Mouse (Mus musculus) kidney, adult 2 months (tissue): ENCODE measurements around the gene Styxl1.

Experiments used
- CTCF ChIP-seq: fragments of 200-500 bp; conservative IDR thresholded peaks from 2 replicates; pipeline ENCODE4 v1.5.1; 2011; ENCODE audit warnings: low read depth, mild to moderate bottlenecking, control low read depth, low read length, moderate library complexity, mixed read lengths; ENCODE audit not compliant: insufficient read depth, insufficient read length
- POLR2A ChIP-seq: fragments of 200-500 bp; IDR thresholded peaks from one replicate; pipeline ENCODE4 v1.6.1; 2011; ENCODE audit warnings: low read depth, low read length, control low read depth

DNA sequence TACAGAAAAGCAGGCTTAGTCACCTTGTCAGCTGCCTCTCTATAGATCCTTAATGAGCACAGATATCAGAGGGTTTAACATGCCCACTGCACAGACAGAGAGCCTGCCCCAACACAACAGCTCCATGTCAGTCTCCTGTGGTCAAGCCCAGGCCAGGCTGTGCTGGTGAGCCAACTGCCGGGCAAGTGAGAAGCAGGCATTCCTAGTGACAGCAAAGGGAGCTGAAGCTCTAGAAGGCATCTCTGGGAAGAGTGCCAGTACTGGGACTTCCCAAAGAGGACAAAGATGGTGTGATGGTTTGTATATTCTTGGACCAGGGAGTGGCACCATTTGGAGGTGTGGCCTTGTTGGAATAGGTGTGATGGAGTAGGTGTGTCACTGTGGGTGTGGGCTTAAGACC lies 27.1 kb downstream of the Styxl1 start:
- no peak for TF ChIP-seq CTCF
- no peak for TF ChIP-seq POLR2A
